Mouse (Mus musculus) gastrocnemius, postnatal 10 days (tissue): ENCODE data around the gene Gm42421. TPM values are rescaled to one million over a fixed set of nuclear protein-coding genes. Genes with fewer than 3 reads are reported as not detected.

Experiments
- total RNA-seq, 2 experiments: library from RNA; stranded (reverse); gene quantifications; 2 replicates each; pipeline ENCODE4 v1.2.3; 2021

The Gm42421 gene
- total RNA-seq, 2 experiments from 2014 or later = 0.52 TPM; not detected in 1

Other genes with a start within 250 kb of the Gm42421 start
- 10 to 100 TPM in 1 of 2 experiments, 1 to 10 TPM in 1; 6.7 to 11.0 TPM for gene Usp42, start 195.9 kb upstream of the Gm42421 start, total RNA-seq
- 10 to 100 TPM; 23.6 to 23.8 TPM for gene Eif2ak1, start 110.4 kb upstream of the Gm42421 start, total RNA-seq
- gene Ankrd61, start 30.5 kb upstream of the Gm42421 start, total RNA-seq = not detected
- 100 to 1,000 TPM in 1 of 2 experiments, 10 to 100 TPM in 1; 86.1 to 101 TPM for gene Aimp2, start 18.3 kb upstream of the Gm42421 start, total RNA-seq
- gene Pms2, start 18.2 kb upstream of the Gm42421 start, total RNA-seq = 1 to 10 TPM; 5.8 to 7.8 TPM
- 1 to 10 TPM; 1.2 to 1.5 TPM for gene Rsph10b, start 4.9 kb downstream of the Gm42421 start, total RNA-seq
- gene Ccz1, start 86.7 kb downstream of the Gm42421 start, total RNA-seq = 10 to 100 TPM; 30.8 to 33.1 TPM
- gene Ocm, start 98.5 kb downstream of the Gm42421 start, total RNA-seq = not detected
- 10 to 100 TPM; 12.5 to 13.8 TPM for gene Lmtk2, start 172.3 kb downstream of the Gm42421 start, total RNA-seq